Mouse (Mus musculus): ENCODE measurements around the gene B4galt7.

- TF ChIP-seq CTCF (IDR thresholded peaks at IDR 0.05; ENCODE audit: control insufficient read depth, insufficient read depth, low read length), result no peak
- no peak for TF ChIP-seq POLR2A (IDR thresholded peaks at IDR 0.05; ENCODE audit: borderline replicate concordance, control insufficient read depth, low read depth, low read length)
These were observed 35.5 kb downstream of the B4galt7 start for GRCm38 (mm10) chr13:55635146-55635571.

All from bone marrow, adult 2 months (tissue).